Mouse (Mus musculus): ENCODE measurements around the gene B3galt2. TPM values are rescaled to one million over a fixed set of nuclear protein-coding genes. Genes with fewer than 3 reads are reported as not detected.

B3galt2 gene
- polyA plus RNA-seq, 1 experiment = 0.04 TPM

DNA sequence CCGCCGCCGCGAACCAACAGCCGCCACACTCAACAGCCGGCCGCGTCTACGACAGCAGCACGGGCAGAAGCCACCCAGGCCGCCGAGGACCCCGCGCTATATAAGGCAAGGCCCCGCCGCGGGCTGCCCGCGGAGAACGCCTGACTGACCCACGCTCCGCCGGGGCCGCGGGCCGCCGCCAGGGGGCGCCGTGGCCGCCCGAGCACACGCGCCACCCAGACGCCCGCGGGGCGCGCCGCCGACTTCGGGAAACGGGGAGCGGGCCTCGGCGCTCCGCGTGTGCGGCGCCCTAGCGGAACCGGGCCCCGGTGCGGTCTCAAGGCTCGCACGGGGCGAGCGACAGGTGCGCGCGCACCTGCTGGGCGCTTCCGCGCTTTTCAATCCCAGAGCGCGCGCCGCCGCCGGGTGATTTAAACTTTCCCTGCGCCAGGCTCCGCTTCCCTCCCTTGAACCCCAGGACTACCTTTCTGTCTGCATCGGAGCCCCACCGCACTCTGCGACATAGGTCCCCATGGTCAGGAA, 62.3 kb downstream of the B3galt2 start, which contains the start of gene Cdc73:
Gene Cdc73, minus strand, starts transcription at position 153 of the 522 bp plus-strand sequence.
- H3K79me2 ChIP-seq (ENCODE audit: control insufficient read depth, insufficient read depth) = peaks cover 47% of the 10 kb centered on the region
- H3K79me3 ChIP-seq (ENCODE audit: low read depth) = peaks cover 41% of the 10 kb centered on the region
- no peaks in the 10 kb centered on the region for H3K27me3 ChIP-seq (ENCODE audit: control insufficient read depth, insufficient read depth, insufficient read length)
- H3ac ChIP-seq (ENCODE audit: control insufficient read depth, insufficient read length, low read depth) = peak within 1 kb of the TSS; percentile 90
- TF ChIP-seq FOSL1 (IDR thresholded peaks at IDR 0.05; ENCODE audit: insufficient read depth, low read length, poor library complexity, severe bottlenecking) (no peak), CTCF (IDR thresholded peaks at IDR 0.05; ENCODE audit: control insufficient read depth, insufficient read depth, insufficient read length) (peak; percentile 97), MAX (IDR thresholded peaks at IDR 0.05) (peak; percentile 92)
- peak within 1 kb of the TSS; percentile 85 for H3K4me3 ChIP-seq (ENCODE audit: insufficient read depth, poor library complexity, severe bottlenecking)
- H3K36me3 ChIP-seq (ENCODE audit: control insufficient read depth, insufficient read depth) = peaks cover 9% of the 10 kb centered on the region

Other genes with a start within 250 kb of the B3galt2 start
- gene Cdc73, start 62.2 kb downstream of the B3galt2 start, polyA plus RNA-seq (2012; fragmentation: generic; extraction: Trizol) = 17.4 TPM
- gene Glrx2, start 75.7 kb downstream of the B3galt2 start, polyA plus RNA-seq (2012; fragmentation: generic; extraction: Trizol) = 63.7 TPM
- 3.0 TPM for gene Trove2, start 136.4 kb downstream of the B3galt2 start, polyA plus RNA-seq (2012; fragmentation: generic; extraction: Trizol)
- 23.4 TPM for gene Uchl5, start 136.6 kb downstream of the B3galt2 start, polyA plus RNA-seq (2012; fragmentation: generic; extraction: Trizol)